Mouse (Mus musculus) liver, embryonic 12.5 days (tissue): ENCODE data around the gene AI597479. TPM values are rescaled to one million over a fixed set of nuclear protein-coding genes. Genes with fewer than 3 reads are reported as not detected.
A peak's percentile ranks its signal among the peaks of the same experiment; 100 is the strongest.
"Not testable (repeated sequence)": the region's sequence is repeated elsewhere in the genome, so short reads cannot be mapped to it uniquely, and the experiment has no call there.

ENCODE experiments used
- ATAC-seq: fragments of 200-750 bp; cut with Nextera tagmentation; 2 replicates; pipeline ENCODE4 v1.8.0; 2017; ENCODE audit warnings: moderate number of reproducible peaks, mild to moderate bottlenecking, moderate library complexity
- H3K27ac ChIP-seq: fragments of 300-500 bp; sonication (generic); 2 replicates; pipeline ENCODE4 v1.5.1; 2016; ENCODE audit warnings: mild to moderate bottlenecking
- H3K27me3 ChIP-seq: fragments of 300-500 bp; sonication (generic); replicated peaks from 2 replicates; pipeline ENCODE4 v1.6.1; 2016; ENCODE audit warnings: mild to moderate bottlenecking, moderate library complexity
- H3K36me3 ChIP-seq: fragments of 300-500 bp; sonication (generic); 2 replicates; pipeline ENCODE4 v1.6.1; 2016; ENCODE audit warnings: mild to moderate bottlenecking, moderate library complexity
- H3K4me1 ChIP-seq: fragments of 300-500 bp; sonication (generic); 2 replicates; pipeline ENCODE4 v1.6.1; 2016
- H3K4me2 ChIP-seq: fragments of 300-500 bp; sonication (generic); 2 replicates; pipeline ENCODE4 v1.6.1; 2016; ENCODE audit warnings: mild to moderate bottlenecking, moderate library complexity
- H3K4me3 ChIP-seq: fragments of 300-500 bp; sonication (generic); 2 replicates; pipeline ENCODE4 v1.5.1; 2016; ENCODE audit warnings: mild to moderate bottlenecking, moderate library complexity
- H3K9ac ChIP-seq: fragments of 300-500 bp; sonication (generic); 2 replicates; pipeline ENCODE4 v1.6.1; 2016; ENCODE audit warnings: mild to moderate bottlenecking, moderate library complexity
- H3K9me3 ChIP-seq: fragments of 300-500 bp; sonication (generic); replicated peaks from 2 replicates; pipeline ENCODE4 v1.6.1; 2016; ENCODE audit warnings: mild to moderate bottlenecking, moderate library complexity
- WGBS: fragments of 180-500 bp; shearing (Covaris S2); methylation state at CpG from one replicate; pipeline ENCODE4 v1.1.7; 2016; ENCODE audit not compliant: insufficient replicate concordance; 5-methylcytosine and 5-hydroxymethylcytosine counted together
- polyA plus RNA-seq: library from polyadenylated mRNA; unstranded; fragments of >200 nt; fragmentation: Nextera tagmentation; extraction: Ambion mirVana; gene quantifications from 2 replicates; pipeline ENCODE4 v1.2.1, GENCODE M21; 2016

AI597479 gene
- polyA plus RNA-seq, 1 experiment from 2014 or later, result 14.2 TPM

- Histone ChIP-seq H3K9me3 (no peaks in the 10 kb centered on the region), H3K27me3 (no peaks in the 10 kb centered on the region), H3K4me1 (no peaks in the 10 kb centered on the region), H3K27ac (no peak overlapping the region), H3K4me3 (no peak overlapping the region), H3K4me2 (no peak overlapping the region), H3K36me3 (peaks cover 5% of the 10 kb centered on the region; the same call in 1 of the 2 replicates), H3K9ac (no peak overlapping the region)
- WGBS, result 53% methylated on average over 8 of the region's 8 CpGs
- no peak for ATAC-seq
These were observed 29.5 kb downstream of the AI597479 start for GRCm38 (mm10) chr1:43127820-43128610.

- Histone ChIP-seq H3K27me3 (no peaks in the 10 kb centered on the region), H3K4me2 (no peak overlapping the region), H3K9me3 (no peaks in the 10 kb centered on the region), H3K9ac (no peak overlapping the region), H3K4me3 (no peak overlapping the region), H3K27ac (no peak overlapping the region), H3K4me1 (no peaks in the 10 kb centered on the region), H3K36me3 (peaks cover 5% of the 10 kb centered on the region; the same call in 1 of the 2 replicates)
- no peak for ATAC-seq
- WGBS, result 60% methylated on average over 5 of the region's 5 CpGs
These were observed 31.9 kb downstream of the AI597479 start for GRCm38 (mm10) chr1:43130219-43130981.

DNA sequence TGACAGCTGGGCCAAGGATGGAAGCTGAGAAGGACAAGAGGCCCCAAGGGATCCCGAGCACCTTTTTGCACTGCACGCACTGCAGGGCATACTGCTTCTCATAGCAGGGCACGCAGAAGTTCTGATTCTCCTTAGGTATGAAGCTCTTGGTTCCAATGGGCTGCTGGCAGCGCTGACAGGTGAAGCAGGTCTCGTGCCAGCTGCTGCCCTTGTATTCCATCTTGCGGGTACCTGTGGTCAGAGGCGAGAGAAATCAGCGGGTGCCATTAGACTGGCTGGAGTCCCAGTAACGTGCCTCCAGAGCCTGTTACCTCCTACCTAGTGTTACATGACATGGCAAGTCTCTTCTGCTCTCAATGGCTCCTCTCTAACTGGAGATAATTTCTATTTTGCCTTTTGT is 33.1 kb downstream of the AI597479 start:
- no peaks in the 10 kb centered on the region for H3K4me1 ChIP-seq
- H3K27me3 ChIP-seq, result no peaks in the 10 kb centered on the region
- ATAC-seq, result no peak
- H3K4me2 ChIP-seq, result no peak overlapping the region
- H3K4me3 ChIP-seq, result no peak overlapping the region
- H3K36me3 ChIP-seq, result peaks cover 5% of the 10 kb centered on the region; the same call in 1 of the 2 replicates
- no peaks in the 10 kb centered on the region for H3K9me3 ChIP-seq
- no peak overlapping the region for H3K27ac ChIP-seq
- 81% methylated on average over 9 of the region's 9 CpGs for WGBS
- no peak overlapping the region for H3K9ac ChIP-seq

DNA sequence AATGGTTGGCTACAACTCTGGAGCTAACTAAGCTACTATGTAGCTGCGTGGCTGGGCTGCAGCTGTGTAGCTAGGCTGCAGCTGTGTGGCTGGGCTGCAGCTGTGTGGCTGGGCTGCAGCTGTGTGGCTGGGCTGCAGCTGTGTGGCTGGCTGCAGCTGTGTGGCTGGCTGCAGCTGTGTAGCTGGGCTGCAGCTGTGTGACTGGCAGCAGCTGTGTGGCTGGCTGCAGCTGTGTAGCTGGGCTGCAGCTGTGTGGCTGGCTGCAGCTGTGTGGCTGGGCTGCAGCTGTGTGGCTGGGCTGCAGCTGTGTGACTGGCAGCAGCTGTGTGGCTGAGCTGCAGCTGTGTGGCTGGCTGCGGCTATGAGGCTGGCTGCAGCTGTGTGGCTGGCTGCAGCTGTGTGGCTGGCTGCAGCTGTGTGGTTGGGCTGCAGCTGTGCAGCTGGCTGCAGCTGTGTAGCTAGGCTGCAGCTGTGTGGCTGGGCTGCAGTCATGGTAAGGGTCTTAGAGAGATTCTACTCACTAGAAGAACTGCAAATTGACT is 38.0 kb downstream of the AI597479 start:
- not testable (repeated sequence) for H3K9ac ChIP-seq, ATAC-seq, H3K4me3 ChIP-seq, H3K36me3 ChIP-seq, H3K27ac ChIP-seq, H3K27me3 ChIP-seq, H3K4me2 ChIP-seq, H3K9me3 ChIP-seq, H3K4me1 ChIP-seq
- 60% methylated on average over 2 of the region's 2 CpGs for WGBS

GRCm38 (mm10) chr1:43137334-43137733 is 38.8 kb downstream of the AI597479 start:
- Histone ChIP-seq H3K4me2 (no peak overlapping the region), H3K9me3 (no peaks in the 10 kb centered on the region), H3K4me3 (no peak overlapping the region), H3K9ac (no peak overlapping the region), H3K27me3 (no peaks in the 10 kb centered on the region), H3K27ac (no peak overlapping the region), H3K4me1 (no peaks in the 10 kb centered on the region), H3K36me3 (no peaks in the 10 kb centered on the region)
- no peak for ATAC-seq
- 74% methylated on average over 5 of the region's 5 CpGs for WGBS

DNA sequence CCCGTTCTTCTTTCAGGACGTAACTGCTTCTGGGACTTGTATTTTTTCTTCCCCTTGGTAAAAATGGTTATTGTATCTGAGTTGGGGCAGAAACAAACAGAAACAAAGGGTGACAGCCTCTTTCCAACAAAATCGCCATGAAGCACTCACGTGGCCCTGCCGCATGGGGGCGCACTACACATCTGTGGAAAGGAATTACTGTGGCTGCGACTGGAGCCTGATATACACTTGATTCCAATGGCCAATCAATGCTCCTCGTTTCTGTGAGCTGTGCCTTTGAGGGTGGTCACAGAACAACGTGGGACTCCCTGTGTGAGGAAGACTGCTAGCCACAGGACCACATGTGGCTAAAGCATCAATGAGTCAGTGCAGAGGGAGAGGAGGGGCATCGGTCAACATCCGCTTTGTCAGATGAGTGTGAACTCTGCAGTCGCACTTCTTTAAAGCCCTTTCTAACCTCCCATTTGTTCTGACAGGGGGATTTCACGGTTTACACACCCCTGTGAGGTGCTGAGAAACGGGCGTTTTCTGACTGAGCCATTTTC is 39.8 kb downstream of the AI597479 start:
- no peaks in the 10 kb centered on the region for H3K27me3 ChIP-seq
- no peak for ATAC-seq
- no peaks in the 10 kb centered on the region for H3K9me3 ChIP-seq
- WGBS, result 55% methylated on average over 15 of the region's 15 CpGs
- no peaks in the 10 kb centered on the region for H3K36me3 ChIP-seq
- no peaks in the 10 kb centered on the region for H3K4me1 ChIP-seq
- no peak overlapping the region for H3K27ac ChIP-seq
- H3K4me2 ChIP-seq, result no peak overlapping the region
- no peak overlapping the region for H3K4me3 ChIP-seq
- H3K9ac ChIP-seq, result no peak overlapping the region

DNA sequence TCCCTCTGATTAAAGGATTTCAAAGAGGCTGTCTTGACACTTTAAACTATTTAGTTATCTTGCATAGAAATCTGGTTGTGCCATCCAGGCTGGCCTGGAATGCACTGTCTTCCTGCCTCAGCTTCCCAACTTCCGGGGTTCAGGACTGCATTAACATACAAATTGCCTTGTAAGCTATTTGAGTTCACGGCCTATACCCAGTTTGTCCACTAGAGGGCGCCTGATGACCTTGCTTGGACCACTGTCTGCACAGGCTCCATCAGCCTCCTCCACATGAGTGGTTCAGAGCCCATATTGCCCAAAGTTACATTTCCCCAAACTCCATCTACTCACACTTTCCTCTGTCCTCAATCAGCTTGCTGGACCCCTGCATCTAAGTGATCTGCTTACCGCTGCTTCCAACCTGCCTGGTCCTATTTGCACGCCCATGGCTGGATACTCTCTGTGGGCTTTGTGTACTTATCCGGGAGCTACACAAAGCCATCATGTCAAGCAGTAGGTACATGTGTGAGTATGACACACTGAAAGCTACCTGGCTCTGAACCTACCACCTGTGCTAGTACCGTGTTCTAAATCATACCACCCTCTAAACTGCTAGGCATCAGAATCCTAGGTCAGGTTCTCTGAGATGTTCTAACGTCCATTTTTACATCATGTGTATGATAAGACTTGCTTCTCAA is 41.2 kb downstream of the AI597479 start:
- Histone ChIP-seq H3K4me2 (no peak overlapping the region), H3K4me3 (no peak overlapping the region), H3K9me3 (no peaks in the 10 kb centered on the region), H3K4me1 (no peaks in the 10 kb centered on the region), H3K36me3 (no peaks in the 10 kb centered on the region), H3K9ac (no peak overlapping the region), H3K27ac (no peak overlapping the region), H3K27me3 (no peaks in the 10 kb centered on the region)
- peak; percentile 52 for ATAC-seq
- 45% methylated on average over 8 of the region's 8 CpGs for WGBS

- no peak overlapping the region for H3K27ac ChIP-seq
- H3K9ac ChIP-seq, result no peak overlapping the region
- H3K4me1 ChIP-seq, result no peaks in the 10 kb centered on the region
- WGBS, result 68% methylated on average over 11 of the region's 11 CpGs
- ATAC-seq, result no peak
- H3K4me2 ChIP-seq, result no peak overlapping the region
- H3K4me3 ChIP-seq, result no peak overlapping the region
- no peaks in the 10 kb centered on the region for H3K36me3 ChIP-seq
- no peaks in the 10 kb centered on the region for H3K9me3 ChIP-seq
- no peaks in the 10 kb centered on the region for H3K27me3 ChIP-seq
These were observed 43.0 kb downstream of the AI597479 start for GRCm38 (mm10) chr1:43141555-43141961.

DNA sequence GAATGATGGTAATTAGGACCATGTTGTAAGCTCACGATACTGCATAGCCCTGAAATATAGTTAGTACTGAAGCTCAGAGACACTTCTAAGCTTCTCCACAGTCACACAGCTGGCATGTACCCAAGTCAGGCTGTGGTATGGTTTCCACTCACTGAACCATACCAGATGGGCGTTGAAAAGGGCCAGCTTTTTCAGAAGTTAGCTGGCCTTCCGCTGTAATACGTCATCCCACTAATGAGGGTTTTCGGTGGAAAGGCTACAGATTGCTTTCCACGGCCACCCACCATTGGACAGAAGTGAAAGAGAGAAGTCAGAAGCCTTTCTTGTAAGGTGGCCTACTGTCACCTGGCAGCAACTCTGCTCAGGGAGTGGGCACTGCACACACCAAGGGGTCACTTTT is 44.3 kb downstream of the AI597479 start:
- Histone ChIP-seq H3K27me3 (no peaks in the 10 kb centered on the region), H3K4me1 (no peaks in the 10 kb centered on the region), H3K4me3 (no peak overlapping the region), H3K27ac (no peak overlapping the region), H3K9ac (no peak overlapping the region), H3K36me3 (no peaks in the 10 kb centered on the region), H3K4me2 (no peak overlapping the region), H3K9me3 (no peaks in the 10 kb centered on the region)
- ATAC-seq, result no peak
- 79% methylated on average over 6 of the region's 6 CpGs for WGBS

DNA sequence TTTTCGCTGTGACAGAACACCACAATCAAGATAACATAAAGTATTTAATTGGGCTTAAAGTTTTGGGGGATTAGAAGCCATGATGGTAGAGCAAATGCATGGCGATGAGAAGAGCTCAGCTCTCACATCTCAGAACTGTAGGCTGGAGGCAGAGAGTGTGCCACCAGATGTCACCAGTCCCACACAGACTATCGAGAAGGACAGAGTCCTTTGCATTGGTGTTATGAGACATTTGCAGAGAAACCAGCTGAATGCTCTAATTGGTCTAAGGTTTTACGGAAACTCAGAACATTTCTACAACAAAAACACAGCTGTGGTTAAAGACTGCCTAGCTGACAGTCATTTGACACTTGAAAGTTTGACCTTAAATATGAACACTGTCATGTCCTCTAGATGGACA is 44.8 kb downstream of the AI597479 start:
- no peak for ATAC-seq
- 69% methylated on average over 4 of the region's 4 CpGs for WGBS

DNA sequence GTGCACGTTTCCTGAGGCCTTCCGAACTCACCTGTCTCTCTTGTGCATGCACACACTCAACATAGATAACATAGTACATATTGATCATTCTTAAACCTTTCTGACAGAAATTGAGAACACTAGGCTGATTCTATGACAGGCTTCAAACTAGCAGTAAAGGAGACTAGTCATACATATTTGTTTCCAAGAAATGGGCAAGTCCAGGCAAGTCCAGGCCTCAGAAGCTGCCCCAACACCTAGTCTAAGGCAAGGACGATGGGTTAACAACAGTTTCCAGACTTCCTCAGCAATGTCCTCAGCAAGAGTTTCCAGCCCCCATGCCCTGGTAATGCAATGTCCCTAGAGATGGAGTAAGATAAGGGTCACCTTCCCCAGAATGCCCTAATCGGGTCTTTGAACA is 45.3 kb downstream of the AI597479 start:
- Histone ChIP-seq H3K36me3 (no peaks in the 10 kb centered on the region), H3K27me3 (no peaks in the 10 kb centered on the region), H3K4me2 (no peak overlapping the region), H3K4me3 (no peak overlapping the region), H3K9ac (no peak overlapping the region), H3K4me1 (no peaks in the 10 kb centered on the region), H3K9me3 (no peaks in the 10 kb centered on the region), H3K27ac (no peak overlapping the region)
- WGBS, result 74% methylated on average over 4 of the region's 4 CpGs
- no peak for ATAC-seq

More for the DNA sequence above, 44.8 kb downstream of the AI597479 start:
- Histone ChIP-seq H3K9ac (no peak overlapping the region), H3K27ac (no peak overlapping the region), H3K4me1 (no peaks in the 10 kb centered on the region), H3K4me3 (no peak overlapping the region), H3K27me3 (no peaks in the 10 kb centered on the region), H3K9me3 (no peaks in the 10 kb centered on the region), H3K4me2 (no peak overlapping the region), H3K36me3 (no peaks in the 10 kb centered on the region)
